Mouse (Mus musculus) myocyte (in vitro differentiated cells): ENCODE measurements at regions not wholly inside any gene's neighbourhood (a gene's known extent, or its start where the extent isn't known, plus 50 kb on each side); places are given as distances from the start of the nearest gene placed in this dataset.

ENCODE experiments used
- H3K27me3 ChIP-seq: one replicate; pipeline ENCODE4 v1.6.1; 2011; ENCODE audit not compliant: control insufficient read depth, insufficient read depth, insufficient read length
- H3K36me3 ChIP-seq: one replicate; pipeline ENCODE4 v1.6.1; 2011; ENCODE audit not compliant: control insufficient read depth, insufficient read depth
- H3K4me2 ChIP-seq: one replicate; pipeline ENCODE4 v1.6.1; 2011; ENCODE audit warnings: low read depth, control low read depth
- H3K4me3 ChIP-seq: one replicate; pipeline ENCODE4 v1.5.1; 2011; ENCODE audit warnings: mild to moderate bottlenecking, control low read depth, moderate library complexity
- H3K79me2 ChIP-seq: one replicate; pipeline ENCODE4 v1.6.1; 2011; ENCODE audit not compliant: control insufficient read depth, insufficient read depth
- H3ac ChIP-seq: one replicate; pipeline ENCODE4 v1.6.1; 2011; ENCODE audit not compliant: control insufficient read depth, insufficient read length
- CEBPB ChIP-seq: IDR thresholded peaks from 2 replicates; pipeline ENCODE4 v1.6.1; 2011; ENCODE audit warnings: mild to moderate bottlenecking, moderate library complexity; ENCODE audit not compliant: poor library complexity, insufficient read depth, severe bottlenecking
- E2F4 ChIP-seq: IDR thresholded peaks from one replicate; pipeline ENCODE4 v1.6.1; 2011; ENCODE audit warnings: mild to moderate bottlenecking, control low read depth, moderate library complexity; ENCODE audit not compliant: insufficient read depth
- MAX ChIP-seq: IDR thresholded peaks from one replicate; pipeline ENCODE4 v1.6.1; 2011; ENCODE audit warnings: low read depth, mild to moderate bottlenecking, control low read depth
- MYOD1 ChIP-seq, 3 experiments: IDR thresholded peaks; one replicate each; pipeline ENCODE4 v1.6.1; 2011; ENCODE audit warnings: control low read depth in 2 of 3, low read depth in 2 of 3, mild to moderate bottlenecking in 2 of 3, moderate library complexity in 1 of 3; ENCODE audit not compliant: insufficient read length in 2 of 3, control insufficient read depth in 1 of 3
- MYOG ChIP-seq, 3 experiments: IDR thresholded peaks; one replicate each; pipeline ENCODE4 v1.6.1; 2011; ENCODE audit warnings: control low read depth in 2 of 3, low read depth in 2 of 3, mild to moderate bottlenecking in 2 of 3; ENCODE audit not compliant: insufficient read length in 2 of 3, control insufficient read depth in 1 of 3, insufficient read depth in 1 of 3
- POLR2A ChIP-seq: IDR thresholded peaks from one replicate; pipeline ENCODE4 v1.6.1; 2011; ENCODE audit warnings: low read depth, mild to moderate bottlenecking, control low read depth, moderate library complexity; ENCODE audit not compliant: insufficient read length
- POLR2AphosphoS2 ChIP-seq: IDR thresholded peaks from one replicate; pipeline ENCODE4 v1.6.1; 2011; ENCODE audit warnings: low read depth, control low read depth; ENCODE audit not compliant: insufficient read length
- REST ChIP-seq: IDR thresholded peaks from one replicate; pipeline ENCODE4 v1.6.1; 2011; ENCODE audit warnings: mild to moderate bottlenecking, control low read depth, moderate library complexity; ENCODE audit not compliant: insufficient read depth, insufficient read length
- SRF ChIP-seq: IDR thresholded peaks from one replicate; pipeline ENCODE4 v1.6.1; 2011; ENCODE audit warnings: low read depth; ENCODE audit not compliant: control insufficient read depth, insufficient read length
- TCF12 ChIP-seq: IDR thresholded peaks from one replicate; pipeline ENCODE4 v1.6.1; 2011; ENCODE audit warnings: mild to moderate bottlenecking, control low read depth; ENCODE audit not compliant: poor library complexity, insufficient read depth, severe bottlenecking
- TCF3 ChIP-seq: IDR thresholded peaks from one replicate; pipeline ENCODE4 v1.6.1; 2011; ENCODE audit warnings: low read depth, control low read depth; ENCODE audit not compliant: insufficient read length
- USF1 ChIP-seq: IDR thresholded peaks from one replicate; pipeline ENCODE4 v1.6.1; 2011; ENCODE audit warnings: low read depth, mild to moderate bottlenecking, control low read depth, moderate library complexity

GRCm38 (mm10) chr10:29674377-29674776, 138.7 kb upstream of the Rspo3 start:
- Histone ChIP-seq H3ac (no peak overlapping the region), H3K27me3 (no peaks in the 10 kb centered on the region), H3K4me2 (no peak overlapping the region), H3K79me2 (no peaks in the 10 kb centered on the region), H3K36me3 (no peaks in the 10 kb centered on the region), H3K4me3 (no peak overlapping the region)
- TF ChIP-seq TCF12: no peak
- no peak for TF ChIP-seq E2F4
- no peak for TF ChIP-seq USF1
- no peak for TF ChIP-seq MAX
- TF ChIP-seq REST: no peak
- no peak for TF ChIP-seq MYOG (IDR thresholded peaks at IDR 0.05; ENCODE audit: control insufficient read depth in 1 of 3, insufficient read depth in 1 of 3, insufficient read length in 2 of 3, low read depth in 2 of 3)
- TF ChIP-seq TCF3: no peak
- no peak for TF ChIP-seq POLR2AphosphoS2
- no peak for TF ChIP-seq SRF
- TF ChIP-seq POLR2A: no peak
- TF ChIP-seq CEBPB: no peak
- TF ChIP-seq MYOD1 (IDR thresholded peaks at IDR 0.05; ENCODE audit: control insufficient read depth in 1 of 3, insufficient read length in 2 of 3, low read depth in 2 of 3): no peak

GRCm38 (mm10) chr10:29661752-29662151, 126.1 kb upstream of the Rspo3 start:
- no peaks in the 10 kb centered on the region for H3K36me3 ChIP-seq
- no peak overlapping the region for H3K4me3 ChIP-seq
- TF ChIP-seq USF1 (no peak), MYOD1 (IDR thresholded peaks at IDR 0.05; ENCODE audit: control insufficient read depth in 1 of 3, insufficient read length in 2 of 3, low read depth in 2 of 3) (no peak), TCF3 (no peak), TCF12 (no peak), MYOG (IDR thresholded peaks at IDR 0.05; ENCODE audit: control insufficient read depth in 1 of 3, insufficient read depth in 1 of 3, insufficient read length in 2 of 3, low read depth in 2 of 3) (no peak), POLR2AphosphoS2 (no peak), CEBPB (no peak), MAX (no peak), POLR2A (no peak), SRF (no peak), REST (no peak), E2F4 (no peak)
- H3K27me3 ChIP-seq: no peaks in the 10 kb centered on the region
- no peak overlapping the region for H3ac ChIP-seq
- H3K79me2 ChIP-seq: no peaks in the 10 kb centered on the region
- H3K4me2 ChIP-seq: no peak overlapping the region

- Histone ChIP-seq H3K4me3 (no peak overlapping the region), H3K79me2 (no peaks in the 10 kb centered on the region), H3K36me3 (no peaks in the 10 kb centered on the region), H3ac (no peak overlapping the region), H3K27me3 (no peaks in the 10 kb centered on the region), H3K4me2 (no peak overlapping the region)
- TF ChIP-seq TCF12 (peak; percentile 24), POLR2A (no peak), MYOD1 (IDR thresholded peaks at IDR 0.05; ENCODE audit: control insufficient read depth in 1 of 3, insufficient read length in 2 of 3, low read depth in 2 of 3) (peak; percentile 87 to 90 (median 90))
These were observed 104.6 kb upstream of the Rspo3 start for GRCm38 (mm10) chr10:29640249-29640648.

GRCm38 (mm10) chr10:29635828-29636227, 100.2 kb upstream of the Rspo3 start:
- H3K4me3 ChIP-seq: no peak overlapping the region
- no peak overlapping the region for H3ac ChIP-seq
- TF ChIP-seq POLR2A (no peak), POLR2AphosphoS2 (no peak), MYOD1 (IDR thresholded peaks at IDR 0.05; ENCODE audit: control insufficient read depth in 1 of 3, insufficient read length in 2 of 3, low read depth in 2 of 3) (no peak), TCF3 (no peak), E2F4 (no peak)
- no peaks in the 10 kb centered on the region for H3K27me3 ChIP-seq
- H3K4me2 ChIP-seq: no peak overlapping the region
- H3K36me3 ChIP-seq: no peaks in the 10 kb centered on the region
- H3K79me2 ChIP-seq: no peaks in the 10 kb centered on the region

- TF ChIP-seq E2F4 (no peak), POLR2A (no peak), TCF12 (no peak), MAX (no peak)
- H3K27me3 ChIP-seq: no peaks in the 10 kb centered on the region
- no peak overlapping the region for H3ac ChIP-seq
- H3K4me2 ChIP-seq: no peak overlapping the region
- no peaks in the 10 kb centered on the region for H3K79me2 ChIP-seq
- H3K36me3 ChIP-seq: no peaks in the 10 kb centered on the region
- no peak overlapping the region for H3K4me3 ChIP-seq
These were observed 59.8 kb upstream of the Rspo3 start for GRCm38 (mm10) chr10:29595455-29595854.
